Mouse (Mus musculus): ENCODE data around the gene Aqp5.

GRCm38 (mm10) chr15:99592877-99593276 lies 2.3 kb downstream of the Aqp5 start:
- TF ChIP-seq USF1 (IDR thresholded peaks at IDR 0.05; ENCODE audit: low read depth, low read length) = no peak
- no peak for TF ChIP-seq MAX (IDR thresholded peaks at IDR 0.05; ENCODE audit: low read length)
- TF ChIP-seq CTCF (IDR thresholded peaks at IDR 0.05 in 2 of 3, conservative IDR thresholded peaks at IDR 0.05 in 1 of 3; ENCODE audit: control insufficient read depth in 1 of 3, insufficient read depth in 1 of 3, low read depth in 2 of 3, low read length in 3 of 3, poor library complexity in 1 of 3, severe bottlenecking in 1 of 3) = no peak
- TF ChIP-seq ELF1 (IDR thresholded peaks at IDR 0.05; ENCODE audit: low read depth, low read length) = no peak
- no peak for TF ChIP-seq ZC3H11A (IDR thresholded peaks at IDR 0.05; ENCODE audit: low read depth, low read length)
- no peak for TF ChIP-seq GABPA (IDR thresholded peaks at IDR 0.05; ENCODE audit: low read depth, low read length)
- TF ChIP-seq BHLHE40 (IDR thresholded peaks at IDR 0.05; ENCODE audit: borderline replicate concordance, low read depth, low read length) = no peak
- no peak for TF ChIP-seq POLR2A (IDR thresholded peaks at IDR 0.05; ENCODE audit: control insufficient read depth in 1 of 2, insufficient read depth in 1 of 2, low read depth in 1 of 2, low read length in 2 of 2, poor library complexity in 1 of 2)
- no peak for TF ChIP-seq EP300 (IDR thresholded peaks at IDR 0.05; ENCODE audit: low read depth in 1 of 2, low read length in 2 of 2)
- no peak for TF ChIP-seq E2F4 (IDR thresholded peaks at IDR 0.05; ENCODE audit: borderline replicate concordance, low read depth, low read length)
- no peak for TF ChIP-seq POLR2AphosphoS5 (IDR thresholded peaks at IDR 0.05; ENCODE audit: borderline replicate concordance, low read depth, low read length)
- TF ChIP-seq USF2 (IDR thresholded peaks at IDR 0.05; ENCODE audit: borderline replicate concordance in 1 of 2, insufficient read depth in 1 of 2, low read depth in 1 of 2, low read length in 2 of 2) = no peak
